Mouse (Mus musculus): Measurements from ENCODE around the gene Olfr51.
"Not testable (repeated sequence)": the region's sequence is repeated elsewhere in the genome, so short reads cannot be mapped to it uniquely, and the experiment has no call there.

Olfr51 gene

GRCm38 (mm10) chr11:51003296-51003695 lies at the start of gene Olfr51:
TSS of gene Olfr51 (plus strand) at chr11:51003596.
- CTCF ChIA-PET, result no interaction called here

DNA sequence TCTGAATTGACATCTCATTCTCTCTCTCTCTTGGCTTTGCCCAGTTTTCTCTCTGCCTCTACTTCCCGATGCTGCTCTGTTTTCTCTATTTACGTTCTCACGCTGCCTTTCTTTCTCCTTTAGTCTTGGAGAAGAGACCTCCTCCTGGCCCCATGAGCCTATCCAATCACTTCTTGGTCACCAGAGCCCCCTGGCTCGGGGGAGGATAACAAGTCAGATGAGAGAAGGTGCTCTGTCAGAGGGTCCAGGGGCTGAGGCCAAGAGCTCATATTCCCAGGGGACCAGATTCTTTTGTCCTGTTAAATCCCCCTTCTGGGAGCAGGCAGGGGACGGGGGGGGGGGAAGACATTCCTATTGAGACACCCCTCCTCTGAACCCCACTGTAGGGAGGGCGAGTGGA lies 49.7 kb upstream of the Olfr51 start, which contains the start of gene Prop1:
Prop1 (minus strand) TSS at position 101 of the 400 bp plus-strand sequence.
- CTCF ChIA-PET, result no interaction called here

DNA sequence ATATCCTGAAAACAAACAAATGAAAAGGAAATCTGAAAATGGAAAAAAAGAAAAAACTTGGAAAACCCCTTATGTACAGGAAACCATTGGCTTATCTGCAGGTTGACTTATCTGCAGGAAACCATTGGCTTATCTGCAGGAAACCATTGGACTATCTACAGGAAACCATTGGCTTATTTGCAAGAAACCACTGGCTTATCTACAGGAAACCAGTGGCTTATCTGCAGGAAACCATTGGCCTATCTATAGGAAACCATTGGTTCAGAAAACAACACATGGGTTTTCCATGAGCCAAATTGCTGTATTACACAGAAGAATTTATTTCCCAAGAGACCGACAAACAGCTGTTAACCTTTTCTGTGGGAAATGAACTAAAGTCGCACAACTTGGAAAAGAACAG lies 38.5 kb upstream of the Olfr51 start:
- CTCF ChIA-PET, result no interaction called here

DNA sequence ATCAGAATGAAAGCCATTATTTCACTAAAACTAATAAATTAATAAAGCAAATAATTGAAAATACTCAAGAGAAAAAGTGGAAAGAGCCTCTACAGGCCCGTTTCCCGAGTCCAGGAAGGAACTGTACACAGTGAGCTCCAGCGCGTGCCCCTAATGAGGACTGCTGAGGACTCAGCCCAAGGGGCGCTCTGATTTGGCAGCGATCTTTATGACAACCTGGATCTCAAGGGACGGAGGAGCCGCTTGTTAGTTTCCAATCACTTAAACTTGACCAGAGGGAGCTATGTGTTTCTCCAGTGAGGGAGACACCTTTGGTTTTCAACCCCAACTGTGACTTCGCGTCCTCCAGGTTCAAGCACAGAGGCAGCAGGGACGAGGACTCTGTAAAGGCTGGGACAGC lies 37.2 kb upstream of the Olfr51 start, which contains the start of gene Olfr1378:
Olfr1378 (plus strand) TSS at position 301 of the 400 bp plus-strand sequence.
- CTCF ChIA-PET, result no interaction called here

GRCm38 (mm10) chr11:50977216-50977615 lies 26.2 kb upstream of the Olfr51 start:
- CTCF ChIA-PET, result no interaction called here

- CTCF ChIA-PET, result no interaction called here
Observed at GRCm38 (mm10) chr11:50981667-50982066, 21.7 kb upstream of the Olfr51 start, which contains the start of gene Olfr1377. TSS of gene Olfr1377 (plus strand) at chr11:50981967.

- CTCF ChIA-PET, result no interaction called here
Observed at GRCm38 (mm10) chr11:51011821-51012220, 8.4 kb downstream of the Olfr51 start.

DNA sequence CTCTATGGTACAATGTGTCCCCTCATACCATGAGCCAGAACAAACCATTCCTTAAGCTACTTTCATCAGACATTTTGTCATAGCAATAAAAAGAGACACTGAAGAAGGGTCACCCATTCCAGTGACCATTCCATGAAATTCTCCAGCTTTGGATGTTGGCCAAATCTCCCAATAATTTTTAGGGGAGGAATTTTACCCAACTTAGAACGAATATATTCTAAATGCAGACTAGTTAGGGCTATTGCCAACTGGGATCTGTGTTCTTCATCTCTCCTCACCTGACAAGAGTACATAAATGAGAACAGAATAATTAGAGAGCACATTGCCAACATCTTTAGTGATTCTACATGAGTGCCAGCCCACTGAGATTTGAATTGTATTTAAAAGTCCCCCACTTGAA lies 10.5 kb downstream of the Olfr51 start, which contains the start of gene Olfr54:
Olfr54 (plus strand) TSS at position 301 of the 400 bp plus-strand sequence.
- CTCF ChIA-PET, result no interaction called here

DNA sequence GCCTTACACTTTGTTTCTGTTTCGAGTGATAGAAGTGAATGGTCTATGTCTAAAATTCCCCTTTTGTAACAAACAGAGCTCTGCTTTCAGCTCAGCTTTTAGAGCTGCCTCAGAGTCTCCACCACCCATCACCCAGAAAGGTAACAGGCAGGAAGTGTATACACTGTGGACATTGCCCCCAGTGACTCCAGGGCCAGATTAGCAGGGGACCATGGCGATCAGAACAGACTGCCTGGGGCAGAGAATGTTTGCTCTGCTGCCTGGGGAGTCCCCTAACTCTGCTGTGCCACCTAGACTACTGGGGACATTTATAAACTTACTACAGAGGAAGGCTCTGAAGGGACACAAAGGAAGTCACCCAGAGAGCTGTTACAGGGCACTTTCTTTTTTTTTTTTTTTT lies 12.9 kb downstream of the Olfr51 start:
- CTCF ChIA-PET, result no interaction called here

DNA sequence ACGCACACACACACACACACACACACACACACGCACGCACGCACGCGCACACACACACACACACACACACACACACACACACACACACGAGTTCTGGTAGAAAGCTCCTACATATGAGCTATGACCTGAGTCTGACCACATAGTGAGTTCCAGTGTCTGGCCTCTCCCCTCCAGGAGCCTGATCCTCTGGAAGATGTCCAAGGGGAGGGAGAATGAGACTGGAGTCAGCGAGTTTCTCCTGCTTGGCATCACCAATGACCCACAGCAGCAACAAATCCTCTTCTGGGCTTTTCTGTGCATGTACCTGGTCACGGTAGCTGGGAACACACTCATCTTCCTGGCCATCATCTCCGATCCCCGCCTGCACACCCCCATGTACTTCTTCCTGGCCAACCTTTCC lies 23.4 kb downstream of the Olfr51 start:
- CTCF ChIA-PET, result not testable (repeated sequence)

GRCm38 (mm10) chr11:51029381-51029780 lies 26.0 kb downstream of the Olfr51 start:
- CTCF ChIA-PET, result not testable (repeated sequence)

DNA sequence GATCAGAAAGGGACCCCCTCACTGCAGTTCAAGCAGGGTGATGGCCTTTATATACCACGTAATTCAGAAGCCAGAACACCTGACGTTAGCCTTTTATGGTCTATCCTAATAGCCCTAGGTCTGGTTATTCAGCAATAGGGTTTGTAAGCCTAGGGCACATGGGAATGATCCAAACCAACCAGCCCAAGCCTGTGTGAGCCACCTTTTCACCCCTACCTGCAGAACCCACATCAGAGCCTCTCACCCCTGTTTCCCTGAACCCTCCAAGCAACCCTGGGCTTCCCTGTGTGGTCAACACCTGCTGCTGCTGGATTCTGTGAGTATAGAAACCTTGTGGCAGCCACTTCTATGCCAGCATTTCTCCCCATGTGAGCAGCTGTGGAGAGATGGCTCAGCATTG lies 26.8 kb downstream of the Olfr51 start:
- CTCF ChIA-PET, result no interaction called here

DNA sequence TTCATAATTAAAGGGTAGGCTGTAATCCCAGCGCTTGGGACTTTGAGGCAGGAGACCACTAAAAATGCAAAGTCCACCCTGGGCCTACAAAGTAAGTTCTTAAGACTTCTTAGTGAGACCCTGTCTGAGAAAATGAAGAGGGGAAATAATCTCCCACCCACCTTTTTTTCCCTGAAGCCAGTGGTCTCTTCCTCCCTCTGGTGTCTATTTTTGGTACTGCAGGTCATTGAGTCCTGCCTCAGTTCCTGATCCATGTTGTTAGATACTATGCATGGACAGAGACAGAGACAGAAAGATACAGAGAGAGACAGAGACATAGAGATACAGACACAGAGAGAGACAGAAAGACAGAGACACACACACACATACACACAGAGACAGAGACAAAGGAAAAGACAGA lies 29.5 kb downstream of the Olfr51 start:
- CTCF ChIA-PET, result no interaction called here

DNA sequence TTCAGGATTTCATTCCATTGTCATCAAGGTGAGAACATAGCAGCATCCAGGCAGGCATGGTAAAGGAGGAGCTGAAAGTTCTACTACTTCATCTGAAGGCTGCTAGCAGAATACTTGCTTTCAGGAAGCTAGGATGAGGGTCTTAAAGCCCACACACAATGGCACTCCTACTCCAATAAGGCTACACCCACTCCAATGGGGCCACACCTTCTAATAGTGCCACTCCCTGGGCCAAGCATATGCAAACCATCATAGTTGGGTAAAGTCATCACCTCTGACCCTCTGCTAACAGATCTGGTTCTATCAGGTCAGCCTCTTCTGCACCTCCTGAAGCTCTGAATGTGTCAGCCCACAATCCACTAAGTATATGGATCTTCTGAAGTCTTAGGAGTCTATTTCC lies 30.7 kb downstream of the Olfr51 start:
- CTCF ChIA-PET, result not testable (repeated sequence)

DNA sequence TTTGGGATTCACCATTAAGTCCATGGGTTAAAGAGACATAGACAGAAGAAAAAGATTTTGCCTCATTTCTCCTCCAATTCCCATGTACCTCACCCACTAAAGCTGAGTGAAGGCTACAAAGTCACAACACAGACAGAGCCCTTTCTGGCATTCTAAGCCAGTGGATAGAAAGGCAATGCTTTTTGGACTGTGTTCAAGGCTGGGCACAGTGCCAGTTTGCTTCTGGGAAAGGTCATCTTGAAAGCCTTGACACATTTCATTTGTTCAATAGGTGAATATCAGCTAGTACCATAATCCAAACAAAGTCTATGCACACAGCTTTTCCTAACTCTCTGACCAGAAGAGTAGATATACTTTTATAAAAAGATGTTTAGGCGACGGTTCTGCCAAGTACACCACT lies 32.6 kb downstream of the Olfr51 start:
- CTCF ChIA-PET, result no interaction called here

DNA sequence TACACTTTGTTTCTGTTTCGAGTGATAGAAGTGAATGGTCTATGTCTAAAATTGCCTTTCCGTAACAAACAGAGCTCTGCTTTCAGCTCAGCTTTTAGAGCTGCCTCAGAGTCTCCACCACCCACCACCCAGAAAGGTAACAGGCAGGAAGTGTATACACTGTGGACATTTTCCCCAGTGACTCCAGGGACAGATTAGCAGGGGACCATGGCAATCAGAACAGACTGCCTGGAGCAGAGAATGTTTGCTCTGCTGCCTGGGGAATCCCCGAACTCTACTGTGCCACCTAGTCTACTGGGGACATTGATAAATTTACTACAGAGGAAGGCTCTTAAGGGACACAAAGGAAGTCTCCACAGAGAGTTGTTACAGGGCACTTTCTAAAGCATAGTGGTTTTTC lies 41.4 kb downstream of the Olfr51 start:
- CTCF ChIA-PET, result not testable (repeated sequence)

- CTCF ChIA-PET, result not testable (repeated sequence)
Observed at GRCm38 (mm10) chr11:51047809-51048208, 44.4 kb downstream of the Olfr51 start, which contains the start of gene Olfr1375. TSS of gene Olfr1375 (plus strand) at chr11:51048109.

DNA sequence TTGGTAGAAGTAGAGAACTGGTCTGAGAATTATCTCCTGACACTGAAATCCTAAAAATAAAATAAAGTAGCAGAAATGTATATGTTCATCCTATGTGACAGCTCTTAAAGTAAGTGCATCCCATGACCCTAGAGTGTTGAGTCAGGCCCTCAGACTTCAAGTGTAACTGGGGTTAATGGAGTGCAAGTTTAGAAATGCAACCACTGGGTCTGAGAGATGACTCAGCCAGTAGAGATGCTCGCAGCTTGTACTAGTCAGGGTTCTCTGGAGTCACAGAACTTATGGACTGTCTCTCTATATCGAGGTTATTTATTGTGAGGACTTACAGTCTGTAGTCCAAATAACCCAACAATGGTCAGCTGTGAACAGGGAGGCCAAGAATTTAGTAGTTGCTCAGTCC lies 48.3 kb downstream of the Olfr51 start:
- CTCF ChIA-PET, result no interaction called here

- CTCF ChIA-PET, result no interaction called here
Observed at GRCm38 (mm10) chr11:51053230-51053629, 49.8 kb downstream of the Olfr51 start.

DNA sequence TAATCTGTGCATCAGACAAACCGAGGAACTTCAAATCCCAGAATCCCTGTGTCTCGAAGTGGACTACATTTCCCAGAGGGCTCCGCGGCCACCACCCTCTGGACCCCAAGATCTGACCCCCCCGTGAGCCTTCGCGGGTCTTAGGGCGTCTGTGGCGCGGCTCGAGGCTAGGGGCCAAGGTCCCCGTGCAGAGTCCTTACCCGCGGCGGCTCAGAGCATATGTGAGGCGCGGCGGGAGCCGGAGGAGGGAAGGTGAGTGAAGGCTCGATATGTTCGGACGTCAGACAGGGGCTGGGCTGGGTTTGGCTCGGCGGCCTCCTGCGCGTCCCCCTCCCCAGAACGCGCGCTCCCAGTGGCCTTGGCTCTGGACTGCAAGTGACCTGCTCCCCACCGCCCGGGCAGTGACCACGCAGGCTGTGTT lies 55.8 kb downstream of the Olfr51 start, which contains the start of gene Zfp354a:
Zfp354a (plus strand) TSS at position 107 of the 421 bp plus-strand sequence.
- CTCF ChIA-PET, result no interaction called here

All from spleen, embryonic (tissue).